Mouse (Mus musculus) hindbrain, embryonic 14.5 days (tissue): ENCODE data around the gene Letmd1. TPM values are rescaled to one million over a fixed set of nuclear protein-coding genes. Genes with fewer than 3 reads are reported as not detected.

Source experiments
- ATAC-seq: fragments of 200-750 bp; cut with Nextera tagmentation; 2 replicates; pipeline ENCODE4 v1.8.0; 2017; ENCODE audit warnings: moderate number of reproducible peaks, mild to moderate bottlenecking, moderate TSS enrichment, moderate library complexity; ENCODE audit not compliant: low FRiP score
- DNase-seq: peaks from one replicate; pipeline ENCODE4 v3.0.0-alpha.2; 2015; ENCODE audit warnings: low spot score
- H3K27ac ChIP-seq: fragments of 300-500 bp; sonication (generic); 2 replicates; pipeline ENCODE4 v1.5.1; 2014; ENCODE audit warnings: mild to moderate bottlenecking, moderate library complexity
- H3K27me3 ChIP-seq: fragments of 300-500 bp; sonication (generic); 2 replicates; pipeline ENCODE4 v1.6.1; 2014; ENCODE audit warnings: mild to moderate bottlenecking, low read length, mixed read lengths; ENCODE audit not compliant: control insufficient read depth, insufficient read depth
- H3K36me3 ChIP-seq: fragments of 300-500 bp; sonication (generic); replicated peaks from 2 replicates; pipeline ENCODE4 v1.6.1; 2014; ENCODE audit not compliant: control insufficient read depth, insufficient read depth
- H3K4me1 ChIP-seq: fragments of 300-500 bp; sonication (generic); replicated peaks from 2 replicates; pipeline ENCODE4 v1.6.1; 2014; ENCODE audit warnings: antibody characterized with exemption, low read length, mixed read lengths; ENCODE audit not compliant: control insufficient read depth, insufficient read depth
- H3K4me2 ChIP-seq: fragments of 300-500 bp; sonication (generic); replicated peaks from 2 replicates; pipeline ENCODE4 v1.6.1; 2014; ENCODE audit warnings: mild to moderate bottlenecking, moderate library complexity
- H3K4me3 ChIP-seq: fragments of 300-500 bp; sonication (generic); replicated peaks from 2 replicates; pipeline ENCODE4 v1.5.1; 2014; ENCODE audit warnings: mild to moderate bottlenecking, low read length
- H3K9ac ChIP-seq: fragments of 300-500 bp; sonication (generic); 2 replicates; pipeline ENCODE4 v1.6.1; 2014
- H3K9me3 ChIP-seq: fragments of 300-500 bp; sonication (generic); 2 replicates; pipeline ENCODE4 v1.6.1; 2016; ENCODE audit warnings: low read length; ENCODE audit not compliant: control insufficient read depth
- WGBS: fragments of 180-500 bp; shearing (Covaris S2); extraction: QIAGEN DNeasy Blood & Tissue Kit; methylation state at CpG from one replicate; pipeline ENCODE4 v1.1.7; 2014; 5-methylcytosine and 5-hydroxymethylcytosine counted together
- polyA plus RNA-seq: library from polyadenylated mRNA; unstranded; fragments of >200 nt; fragmentation: Nextera tagmentation; extraction: Ambion mirVana; gene quantifications from 2 replicates; pipeline ENCODE4 v1.2.1, GENCODE M21; 2014

Letmd1 gene
- polyA plus RNA-seq, 1 experiment from 2014 or later, result 52.1 TPM

DNA sequence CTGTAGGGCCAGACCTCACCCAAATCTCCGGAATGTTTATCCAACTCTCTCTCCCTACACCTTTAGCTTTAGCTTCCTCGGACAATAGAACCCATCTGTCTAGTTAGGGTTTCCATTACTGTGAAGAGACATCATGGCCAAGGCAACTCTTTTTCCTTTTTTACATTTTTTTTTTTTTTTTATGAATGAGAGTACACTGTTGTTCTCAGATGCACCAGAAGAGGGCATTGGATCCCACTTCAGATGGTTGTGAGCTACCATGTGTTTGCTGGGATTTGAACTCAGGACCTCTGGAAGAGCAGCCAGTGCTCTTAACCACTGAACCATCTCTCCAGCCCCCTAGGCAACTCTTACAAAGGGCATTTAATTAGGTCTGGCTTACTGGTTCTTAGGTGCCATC, 3.4 kb upstream of the Letmd1 start:
- no peak for DNase-seq
- 75% methylated on average over 2 of the region's 2 CpGs for WGBS

DNA sequence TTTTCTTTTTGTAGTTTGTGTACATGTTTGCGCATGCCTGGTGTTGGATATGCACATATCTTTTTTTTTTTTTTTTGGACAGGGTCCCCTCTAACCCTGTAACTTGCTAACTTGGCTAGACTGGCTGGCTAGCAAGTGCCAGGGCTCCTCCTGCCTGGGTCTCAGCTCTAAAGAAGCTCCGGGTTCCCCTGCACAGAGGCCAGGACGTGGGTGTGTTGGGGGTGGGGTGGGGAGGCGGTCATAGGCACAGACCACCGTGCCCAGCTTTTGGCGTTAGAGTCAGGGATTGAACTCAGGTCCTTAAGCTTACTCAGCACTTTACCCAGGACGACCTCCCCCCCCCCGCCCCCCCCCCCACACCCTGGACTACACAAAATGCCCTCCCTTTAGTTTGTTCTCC, 1.1 kb upstream of the Letmd1 start:
- ATAC-seq (no peak), DNase-seq (no peak)
- H3K27ac ChIP-seq, result no peak overlapping the region
- peak overlapping the region; percentile 59 for H3K4me3 ChIP-seq
- H3K27me3 ChIP-seq, result no peaks in the 10 kb centered on the region
- H3K9me3 ChIP-seq, result no peaks in the 10 kb centered on the region
- 47% methylated on average over 7 of the region's 8 CpGs for WGBS
- H3K9ac ChIP-seq, result peak overlapping the region; percentile 76
- H3K4me1 ChIP-seq, result peaks cover 26% of the 10 kb centered on the region
- peaks cover 5% of the 10 kb centered on the region; the same call in 1 of the 2 replicates for H3K36me3 ChIP-seq
- peak overlapping the region; percentile 73 for H3K4me2 ChIP-seq

More for the DNA sequence above, 3.4 kb upstream of the Letmd1 start:
- Histone ChIP-seq H3K4me1 (peaks cover 19% of the 10 kb centered on the region), H3K27ac (no peak overlapping the region), H3K27me3 (no peaks in the 10 kb centered on the region), H3K4me2 (no peak overlapping the region), H3K36me3 (no peaks in the 10 kb centered on the region), H3K9me3 (no peaks in the 10 kb centered on the region), H3K4me3 (no peak overlapping the region), H3K9ac (no peak overlapping the region)
- ATAC-seq, result no peak

GRCm38 (mm10) chr15:100469189-100469545, 344 bp downstream of the Letmd1 start:
- no peak for DNase-seq
- Histone ChIP-seq H3K4me2 (peak overlapping the region; percentile 73), H3K36me3 (peaks cover 20% of the 10 kb centered on the region), H3K9me3 (no peaks in the 10 kb centered on the region), H3K9ac (peak overlapping the region; percentile 76), H3K27ac (peak overlapping the region; percentile 78), H3K27me3 (no peaks in the 10 kb centered on the region), H3K4me3 (peak overlapping the region; percentile 59), H3K4me1 (peaks cover 26% of the 10 kb centered on the region)
- WGBS, result 2% methylated on average over 19 of the region's 19 CpGs
- peak; percentile 60; the same call in 1 of the 2 replicates for ATAC-seq

- no peak for ATAC-seq
- WGBS, result 68% methylated on average over 10 of the region's 10 CpGs
These were observed 1.2 kb downstream of the Letmd1 start for GRCm38 (mm10) chr15:100470037-100470436.

DNA sequence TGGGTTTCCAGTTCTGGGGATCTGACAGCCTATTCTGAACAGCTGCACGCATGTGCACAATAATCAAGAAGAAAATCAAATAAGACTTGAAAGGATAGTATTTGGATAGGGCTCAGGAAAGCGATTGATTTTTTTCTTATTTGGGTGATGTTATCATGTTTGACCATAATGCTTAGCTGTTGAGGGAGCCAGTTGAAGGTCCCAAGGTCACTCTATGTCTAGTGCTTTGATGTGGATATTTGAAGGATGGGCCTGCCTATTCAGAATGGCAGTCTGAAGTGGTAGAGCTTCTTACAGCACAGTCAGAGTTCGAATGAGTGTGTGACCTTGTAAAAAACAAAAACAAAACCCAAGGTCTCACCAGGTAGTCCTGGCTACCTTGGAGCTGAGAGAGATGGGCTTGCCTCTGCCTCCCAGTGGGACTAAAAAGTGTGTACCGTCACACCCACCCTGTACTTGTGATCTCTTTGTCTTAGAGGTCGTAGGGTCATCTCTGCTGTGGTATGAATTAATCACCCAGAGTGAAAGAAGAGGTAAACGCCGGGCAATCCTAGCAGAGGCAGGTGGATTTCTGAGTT, 5.2 kb downstream of the Letmd1 start:
- DNase-seq, result no peak
- H3K36me3 ChIP-seq, result peaks cover 68% of the 10 kb centered on the region
- ATAC-seq, result no peak

More at GRCm38 (mm10) chr15:100470037-100470436, 1.2 kb downstream of the Letmd1 start:
- no peak for DNase-seq
- Histone ChIP-seq H3K4me3 (peak overlapping the region; percentile 59), H3K4me2 (peak overlapping the region; percentile 73), H3K36me3 (peaks cover 28% of the 10 kb centered on the region), H3K4me1 (peaks cover 26% of the 10 kb centered on the region), H3K27me3 (no peaks in the 10 kb centered on the region), H3K9me3 (no peaks in the 10 kb centered on the region), H3K9ac (peak overlapping the region; percentile 76), H3K27ac (no peak overlapping the region)

GRCm38 (mm10) chr15:100478351-100478750, 9.5 kb downstream of the Letmd1 start:
- H3K9me3 ChIP-seq, result no peaks in the 10 kb centered on the region
- H3K4me3 ChIP-seq, result no peak overlapping the region
- no peaks in the 10 kb centered on the region for H3K27me3 ChIP-seq
- peaks cover 100% of the 10 kb centered on the region for H3K36me3 ChIP-seq
- no peak overlapping the region for H3K4me2 ChIP-seq
- H3K27ac ChIP-seq, result no peak overlapping the region
- H3K9ac ChIP-seq, result no peak overlapping the region
- WGBS, result 83% methylated on average over 10 of the region's 10 CpGs
- no peaks in the 10 kb centered on the region for H3K4me1 ChIP-seq
- DNase-seq (no peak), ATAC-seq (no peak)

More for the DNA sequence above, 5.2 kb downstream of the Letmd1 start:
- Histone ChIP-seq H3K9me3 (no peaks in the 10 kb centered on the region), H3K27ac (no peak overlapping the region), H3K9ac (no peak overlapping the region), H3K4me2 (no peak overlapping the region), H3K4me3 (no peak overlapping the region), H3K27me3 (no peaks in the 10 kb centered on the region), H3K4me1 (peaks cover 18% of the 10 kb centered on the region)
- 82% methylated on average over 7 of the region's 7 CpGs for WGBS

GRCm38 (mm10) chr15:100478925-100479324, 10.1 kb downstream of the Letmd1 start:
- H3K36me3 ChIP-seq, result peaks cover 100% of the 10 kb centered on the region
- no peak for ATAC-seq

DNA sequence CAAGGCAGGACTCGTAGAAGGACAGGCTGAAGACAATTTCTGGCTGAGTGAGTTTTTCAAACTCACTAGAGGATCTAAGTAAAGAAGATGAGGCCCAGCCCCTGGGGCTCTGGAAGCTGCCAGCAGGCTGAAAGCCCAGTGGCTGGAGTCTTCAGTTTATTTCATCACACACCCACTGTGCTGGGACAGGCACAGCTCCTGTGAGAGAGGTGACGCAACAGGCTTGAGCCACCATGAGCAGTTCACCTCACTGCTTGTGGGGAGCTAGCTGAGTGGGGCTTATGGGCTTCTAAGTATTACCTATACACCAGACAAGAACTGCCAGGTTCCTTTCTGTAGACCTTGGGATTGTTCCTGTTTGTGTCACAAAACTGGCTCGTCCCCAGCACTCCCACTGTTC, 16.8 kb downstream of the Letmd1 start:
- DNase-seq (no peak), ATAC-seq (no peak)
- no peaks in the 10 kb centered on the region for H3K27me3 ChIP-seq
- H3K9me3 ChIP-seq, result no peaks in the 10 kb centered on the region
- H3K36me3 ChIP-seq, result peaks cover 90% of the 10 kb centered on the region
- H3K4me3 ChIP-seq, result no peak overlapping the region
- no peak overlapping the region for H3K27ac ChIP-seq
- WGBS, result 83% methylated on average over 3 of the region's 3 CpGs
- no peak overlapping the region for H3K4me2 ChIP-seq
- H3K9ac ChIP-seq, result no peak overlapping the region
- H3K4me1 ChIP-seq, result no peaks in the 10 kb centered on the region; the same call in 1 of the 2 replicates

More at GRCm38 (mm10) chr15:100478925-100479324, 10.1 kb downstream of the Letmd1 start:
- Histone ChIP-seq H3K27me3 (no peaks in the 10 kb centered on the region), H3K4me3 (no peak overlapping the region), H3K9me3 (no peaks in the 10 kb centered on the region), H3K4me2 (no peak overlapping the region), H3K9ac (no peak overlapping the region), H3K4me1 (no peaks in the 10 kb centered on the region), H3K27ac (no peak overlapping the region)
- WGBS, result 85% methylated on average over 4 of the region's 4 CpGs
- no peak for DNase-seq

GRCm38 (mm10) chr15:100486450-100486849, 17.6 kb downstream of the Letmd1 start:
- peaks cover 5% of the 10 kb centered on the region for H3K4me1 ChIP-seq
- no peak for ATAC-seq
- no peaks in the 10 kb centered on the region for H3K9me3 ChIP-seq
- DNase-seq, result no peak
- no peak overlapping the region for H3K27ac ChIP-seq
- H3K27me3 ChIP-seq, result no peaks in the 10 kb centered on the region
- WGBS, result 11% methylated on average over 7 of the region's 7 CpGs
- peaks cover 82% of the 10 kb centered on the region for H3K36me3 ChIP-seq
- H3K9ac ChIP-seq, result no peak overlapping the region
- no peak overlapping the region for H3K4me2 ChIP-seq
- H3K4me3 ChIP-seq, result no peak overlapping the region

DNA sequence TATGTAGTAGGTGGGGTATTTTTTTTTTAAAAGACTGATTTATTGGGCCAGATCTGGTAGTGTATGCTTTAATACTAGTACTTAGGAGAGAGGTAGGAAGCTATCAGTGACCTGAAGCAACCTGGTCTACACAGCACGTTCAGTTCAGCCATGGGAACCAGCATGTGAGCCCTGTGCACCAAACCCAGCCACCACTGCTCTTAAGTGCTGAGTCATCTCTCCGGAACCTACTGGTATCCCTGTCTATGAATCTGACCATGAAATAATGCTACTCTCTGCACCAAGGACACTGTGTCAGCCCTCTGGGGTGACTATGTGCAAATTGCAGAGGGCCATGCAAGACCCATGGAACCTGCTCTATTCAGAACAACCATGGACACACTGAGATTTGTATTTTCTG, 18.2 kb downstream of the Letmd1 start:
- no peak for DNase-seq
- no peak overlapping the region for H3K4me3 ChIP-seq
- no peak for ATAC-seq
- H3K27me3 ChIP-seq, result no peaks in the 10 kb centered on the region
- H3K36me3 ChIP-seq, result peaks cover 76% of the 10 kb centered on the region
- H3K9me3 ChIP-seq, result no peaks in the 10 kb centered on the region
- H3K4me1 ChIP-seq, result peaks cover 11% of the 10 kb centered on the region
- H3K4me2 ChIP-seq, result no peak overlapping the region
- no peak overlapping the region for H3K9ac ChIP-seq
- WGBS, result 84% methylated on average over 2 of the region's 2 CpGs
- H3K27ac ChIP-seq, result no peak overlapping the region
